Mouse (Mus musculus) sigmoid colon, adult 10 weeks (tissue): ENCODE results near the gene Mcl1. TPM values are rescaled to one million over a fixed set of nuclear protein-coding genes. Genes with fewer than 3 reads are reported as not detected.

ENCODE experiments used
- polyA plus RNA-seq: library from polyadenylated mRNA; stranded (reverse); fragments of 350-450 nt; fragmentation: Illumina TruSeq; extraction: RNeasy Lipid Tissue Mini Kit (QIAGEN cat#74804); gene quantifications from one replicate; pipeline ENCODE4 v1.2.3, GENCODE M21; 2014; ENCODE audit warnings: low read depth, low replicate concordance

Gene Mcl1
- polyA plus RNA-seq = 818 TPM

GRCm38 (mm10) chr3:95658236-95658867 is at the start of gene Mcl1:
Gene Mcl1, plus strand, starts transcription at chr3:95658788.

GRCm38 (mm10) chr3:95624628-95625503 is 33.7 kb upstream of the Mcl1 start, which contains the start of gene Ensa:
Gene Ensa, plus strand, starts transcription at chr3:95624993.

GRCm38 (mm10) chr3:95687524-95688421 is 29.2 kb downstream of the Mcl1 start, which contains the start of gene Adamtsl4:
Gene Adamtsl4, minus strand, starts transcription at chr3:95687917.

Other genes starting within 250 kb of the Mcl1 start
- 62.1 TPM for gene Arnt, start 224.4 kb upstream of the Mcl1 start, polyA plus RNA-seq
- 4.4 TPM for gene Ctsk, start 159.5 kb upstream of the Mcl1 start, polyA plus RNA-seq
- 858 TPM for gene Ctss, start 132.0 kb upstream of the Mcl1 start, polyA plus RNA-seq
- gene Hormad1, start 99.1 kb upstream of the Mcl1 start, polyA plus RNA-seq = not detected
- 912 TPM for gene Golph3l, start 69.9 kb upstream of the Mcl1 start, polyA plus RNA-seq
- gene Ensa, start 33.8 kb upstream of the Mcl1 start, polyA plus RNA-seq = 68.6 TPM
- 2.2 TPM for gene Adamtsl4, start 29.1 kb downstream of the Mcl1 start, polyA plus RNA-seq
- gene Ecm1, start 80.8 kb downstream of the Mcl1 start, polyA plus RNA-seq = 3.3 TPM
- gene Tars2, start 101.4 kb downstream of the Mcl1 start, polyA plus RNA-seq = 7.1 TPM
- 63.9 TPM for gene Rprd2, start 160.1 kb downstream of the Mcl1 start, polyA plus RNA-seq
- 38.7 TPM for gene Prpf3, start 197.1 kb downstream of the Mcl1 start, polyA plus RNA-seq
- gene Mrps21, start 212.7 kb downstream of the Mcl1 start, polyA plus RNA-seq = 20.0 TPM
- not detected for gene Ciart, start 223.5 kb downstream of the Mcl1 start, polyA plus RNA-seq
- 23.7 TPM for gene BC028528, start 233.2 kb downstream of the Mcl1 start, polyA plus RNA-seq
- 50.7 TPM for gene Aph1a, start 235.2 kb downstream of the Mcl1 start, polyA plus RNA-seq
- 1.8 TPM for gene Car14, start 245.9 kb downstream of the Mcl1 start, polyA plus RNA-seq